Mouse (Mus musculus) right cerebral cortex, postnatal 25 days (tissue): ENCODE results near the gene Fsd1l.
A peak's percentile ranks its signal among the peaks of the same experiment; 100 is the strongest.

Experiments used
- DNase-seq: peaks from one replicate; pipeline ENCODE4 v3.0.0; 2022

Fsd1l gene

GRCm38 (mm10) chr4:53750391-53751120 is 119.3 kb downstream of the Fsd1l start:
- peak; percentile 42 for DNase-seq
